In genomic region chr2:151879760-151880159, GRCm38 (mm10) we compare ENCODE assay signal across 19 mouse cellular contexts. TPM values are rescaled to one million over a fixed set of nuclear protein-coding genes. Genes with fewer than 3 reads are reported as not detected.
DNase-seq lines count a peak whose midpoint lies in the region; ATAC-seq and TF ChIP-seq lines count a peak whose summit lies in the region.
"Had no signal": no experiment of that assay in that cellular context is flagged by ENCODE, and none has a peak within 500 bp of the region (broad histone marks: within the 10 kb centered on the region; RNA-seq: fewer than 3 reads in every experiment).

No protein-coding gene starts in this region.

- peak; percentile 44 for DNase-seq in kidney, postnatal 0 days (ENCODE audit: low spot score)
- DNase-seq in midbrain, postnatal 0 days (ENCODE audit: low spot score), result no peak
- no peak for DNase-seq in midbrain, embryonic 14.5 days
- DNase-seq in R1 (ENCODE audit: low read depth, low spot score), result peak; percentile 84
- DNase-seq in lung, adult 2 months, result no peak
- DNase-seq in left cerebral cortex, adult 9 months (ENCODE audit: low spot score in 2 of 2), result no peak
- DNase-seq: adrenal gland, postnatal 25 days; cerebellum, adult 9-10 months; embryo, embryonic 11 days; heart, adult 18-20 months; layer of hippocampus, postnatal 36 days; lung, embryonic 14.5 days; thymus, adult 2 months had no signal

- no peak overlapping the region for H3K4me2 ChIP-seq in kidney, postnatal 0 days (ENCODE audit: low read length)
- H3K4me2 ChIP-seq in kidney, embryonic 14.5 days (replicated peaks; ENCODE audit: low read depth, low read length), result no peak overlapping the region
- H3K4me2 ChIP-seq in midbrain, postnatal 0 days (ENCODE audit: low read depth, low read length, poor library complexity, severe bottlenecking), result no peak overlapping the region
- no peak overlapping the region for H3K4me2 ChIP-seq in midbrain, embryonic 14.5 days (ENCODE audit: low read length)
- H3K4me2 ChIP-seq: forebrain, embryonic 13.5 days; hindbrain, embryonic 13.5 days; limb, embryonic 12.5 days; lung, embryonic 14.5 days had no signal

- no peaks in the 10 kb centered on the region for H3K36me3 ChIP-seq in kidney, postnatal 0 days (ENCODE audit: insufficient read depth, low read length)
- no peaks in the 10 kb centered on the region for H3K36me3 ChIP-seq in kidney, embryonic 14.5 days (ENCODE audit: control insufficient read depth, insufficient read depth, low read length)
- no peaks in the 10 kb centered on the region for H3K36me3 ChIP-seq in midbrain, postnatal 0 days (ENCODE audit: insufficient read depth, low read length)
- no peaks in the 10 kb centered on the region for H3K36me3 ChIP-seq in midbrain, embryonic 14.5 days (ENCODE audit: control insufficient read depth, insufficient read depth, low read length)
- H3K36me3 ChIP-seq: hindbrain, embryonic 13.5 days; limb, embryonic 12.5 days had no signal

- no peak for TF ChIP-seq POLR2A in lung, adult 2 months (IDR thresholded peaks at IDR 0.05; ENCODE audit: borderline replicate concordance, extremely low read depth, low read depth, low read length)

- H3K4me3 ChIP-seq in kidney, postnatal 0 days (replicated peaks; ENCODE audit: low read depth, low read length), result no peak overlapping the region
- no peak overlapping the region for H3K4me3 ChIP-seq in kidney, embryonic 14.5 days (ENCODE audit: low read length)
- no peak overlapping the region for H3K4me3 ChIP-seq in midbrain, postnatal 0 days (ENCODE audit: low read depth, low read length)
- no peak overlapping the region for H3K4me3 ChIP-seq in midbrain, embryonic 14.5 days (replicated peaks; ENCODE audit: low read depth, low read length)
- no peak overlapping the region for H3K4me3 ChIP-seq in lung, adult 2 months (replicated peaks; ENCODE audit: extremely low read depth, low read depth, low read length)
- H3K4me3 ChIP-seq: forebrain, embryonic 13.5 days; hindbrain, embryonic 13.5 days; limb, embryonic 12.5 days had no signal

- 47% methylated on average over 2 of the region's 2 CpGs for WGBS in kidney, postnatal 0 days
- 43% methylated on average over 2 of the region's 2 CpGs for WGBS in kidney, embryonic 14.5 days
- WGBS in midbrain, postnatal 0 days, result 60% methylated on average over 2 of the region's 2 CpGs
- 63% methylated on average over 2 of the region's 2 CpGs for WGBS in midbrain, embryonic 14.5 days
- WGBS in lung, adult 2 months, result 48% methylated on average over 2 of the region's 2 CpGs

- no peaks in the 10 kb centered on the region for H3K9me3 ChIP-seq in kidney, postnatal 0 days (replicated peaks; ENCODE audit: low read length)
- no peaks in the 10 kb centered on the region for H3K9me3 ChIP-seq in kidney, embryonic 14.5 days (ENCODE audit: control insufficient read depth, low read length)
- no peaks in the 10 kb centered on the region for H3K9me3 ChIP-seq in midbrain, postnatal 0 days (ENCODE audit: low read length)
- H3K9me3 ChIP-seq in midbrain, embryonic 14.5 days (ENCODE audit: control insufficient read depth, low read length), result no peaks in the 10 kb centered on the region
- H3K9me3 ChIP-seq: forebrain, embryonic 13.5 days; hindbrain, embryonic 13.5 days; limb, embryonic 12.5 days had no signal

- H3K4me1 ChIP-seq in kidney, postnatal 0 days (replicated peaks; ENCODE audit: insufficient read depth, low read length), result no peaks in the 10 kb centered on the region
- no peaks in the 10 kb centered on the region for H3K4me1 ChIP-seq in kidney, embryonic 14.5 days (ENCODE audit: control insufficient read depth, insufficient read depth, low read length)
- no peaks in the 10 kb centered on the region for H3K4me1 ChIP-seq in midbrain, postnatal 0 days (ENCODE audit: insufficient read depth, low read length)
- no peaks in the 10 kb centered on the region for H3K4me1 ChIP-seq in midbrain, embryonic 14.5 days (ENCODE audit: control insufficient read depth, insufficient read depth, low read length)
- H3K4me1 ChIP-seq in lung, adult 2 months (ENCODE audit: control insufficient read depth, insufficient read depth, low read length), result no peaks in the 10 kb centered on the region
- H3K4me1 ChIP-seq: forebrain, embryonic 13.5 days; hindbrain, embryonic 13.5 days; limb, embryonic 12.5 days had no signal

- no peaks in the 10 kb centered on the region for H3K27me3 ChIP-seq in kidney, postnatal 0 days (ENCODE audit: insufficient read depth, low read length)
- H3K27me3 ChIP-seq in kidney, embryonic 14.5 days (ENCODE audit: control insufficient read depth, insufficient read depth, low read length), result no peaks in the 10 kb centered on the region
- no peaks in the 10 kb centered on the region for H3K27me3 ChIP-seq in midbrain, postnatal 0 days (ENCODE audit: insufficient read depth, low read length)
- H3K27me3 ChIP-seq in midbrain, embryonic 14.5 days (ENCODE audit: control insufficient read depth, insufficient read depth, low read length), result no peaks in the 10 kb centered on the region
- H3K27me3 ChIP-seq: forebrain, embryonic 13.5 days; hindbrain, embryonic 13.5 days; limb, embryonic 12.5 days had no signal

- no peak overlapping the region for H3K9ac ChIP-seq in kidney, postnatal 0 days (ENCODE audit: low read depth, low read length)
- H3K9ac ChIP-seq in kidney, embryonic 14.5 days (ENCODE audit: low read depth, low read length), result no peak overlapping the region
- H3K9ac ChIP-seq in midbrain, postnatal 0 days (replicated peaks; ENCODE audit: low read length, poor library complexity, severe bottlenecking), result no peak overlapping the region
- H3K9ac ChIP-seq in midbrain, embryonic 14.5 days (replicated peaks; ENCODE audit: low read length), result no peak overlapping the region
- H3K9ac ChIP-seq: forebrain, embryonic 13.5 days; hindbrain, embryonic 13.5 days; limb, embryonic 12.5 days; lung, embryonic 14.5 days had no signal

- peak; percentile 53 for TF ChIP-seq CTCF in kidney, postnatal 0 days (IDR thresholded peaks at IDR 0.05; ENCODE audit: low read depth)
- TF ChIP-seq CTCF in midbrain, postnatal 0 days (IDR thresholded peaks at IDR 0.05), result peak; percentile 57
- no peak for TF ChIP-seq CTCF in lung, adult 2 months (IDR thresholded peaks at IDR 0.05; ENCODE audit: insufficient read depth, low read length)

- H3K27ac ChIP-seq in kidney, postnatal 0 days, result no peak overlapping the region
- no peak overlapping the region for H3K27ac ChIP-seq in kidney, embryonic 14.5 days (ENCODE audit: low read depth, low read length)
- no peak overlapping the region for H3K27ac ChIP-seq in midbrain, postnatal 0 days (ENCODE audit: low read depth, low read length)
- no peak overlapping the region for H3K27ac ChIP-seq in midbrain, embryonic 14.5 days (replicated peaks; ENCODE audit: low read depth, low read length)
- H3K27ac ChIP-seq: forebrain, embryonic 13.5 days; hindbrain, embryonic 13.5 days; limb, embryonic 12.5 days had no signal

- ATAC-seq in kidney, postnatal 0 days (replicated peaks; ENCODE audit: low FRiP score, low read depth), result peak; percentile 51; the same call in 1 of the 2 replicates
- no peak for ATAC-seq in kidney, embryonic 14.5 days (ENCODE audit: low FRiP score, low TSS enrichment)
- ATAC-seq in midbrain, postnatal 0 days (ENCODE audit: low FRiP score), result 0 out of 2 replicates have a peak, but pooled peaks have one; percentile 34
- no peak for ATAC-seq in midbrain, embryonic 14.5 days (ENCODE audit: low FRiP score, low TSS enrichment)
- ATAC-seq: forebrain, embryonic 13.5 days had no signal

RNA-seq across cellular contexts. Expression of gene Angpt4, which starts 31.2 kb away (rescaled TPM):
- 2.2 and 2.7 TPM in 2 replicates for polyA plus RNA-seq in kidney, postnatal 0 days (2015; fragmentation: Nextera tagmentation; extraction: Ambion mirVana)
- polyA plus RNA-seq in kidney, embryonic 14.5 days (2014; fragmentation: Nextera tagmentation; extraction: Ambion mirVana), result 1.0 and 1.1 TPM in 2 replicates
- total RNA-seq in midbrain, postnatal 0 days (2014; rRNA removed), result 0.24 and 0.38 TPM in 2 replicates
- polyA plus RNA-seq in midbrain, postnatal 0 days (2015; fragmentation: Nextera tagmentation; extraction: Ambion mirVana), result 0.09 and 0.25 TPM in 2 replicates
- polyA plus RNA-seq in midbrain, embryonic 14.5 days (2014; fragmentation: Nextera tagmentation; extraction: Ambion mirVana), result 0.17 TPM in 1 of 2 replicates, not detected in the other
- polyA plus RNA-seq in lung, adult 2 months (2012; rRNA removed), result 2.2 and 4.1 TPM in 2 replicates
- total RNA-seq: adrenal gland, postnatal 25 days; monocyte, adult 5-6 weeks had no signal
- polyA plus RNA-seq: forebrain, embryonic 13.5 days had no signal

RNA-seq across cellular contexts. Expression of gene Rspo4, which starts 37.0 kb away (rescaled TPM):
- polyA plus RNA-seq in kidney, postnatal 0 days (2015; fragmentation: Nextera tagmentation; extraction: Ambion mirVana), result 0.05 TPM in 1 of 2 replicates, not detected in the other
- 0.21 TPM in 1 of 2 replicates, not detected in the other for polyA plus RNA-seq in kidney, embryonic 14.5 days (2014; fragmentation: Nextera tagmentation; extraction: Ambion mirVana)
- 0.33 TPM in 1 of 2 replicates, not detected in the other for total RNA-seq in midbrain, postnatal 0 days (2014; rRNA removed)
- polyA plus RNA-seq in midbrain, postnatal 0 days (2015; fragmentation: Nextera tagmentation; extraction: Ambion mirVana), result 0.44 and 0.55 TPM in 2 replicates
- 0.32 TPM in 2 replicates for polyA plus RNA-seq in midbrain, embryonic 14.5 days (2014; fragmentation: Nextera tagmentation; extraction: Ambion mirVana)
- polyA plus RNA-seq in lung, adult 2 months (2012; rRNA removed), result 0.31 and 0.87 TPM in 2 replicates
- total RNA-seq: heart, adult 18-20 months; layer of hippocampus, postnatal 36 days; monocyte, adult 5-6 weeks had no signal
- polyA plus RNA-seq: heart, embryonic 16.5 days had no signal

Comparison
In these comparisons a context has a peak if more than half of its experiments do, and no peak if none do; other contexts are left out.
1. ATAC-seq: peak in kidney, postnatal 0 days (single experiment) and midbrain, postnatal 0 days (single experiment); none in kidney, embryonic 14.5 days (single experiment) and midbrain, embryonic 14.5 days (single experiment).
2. DNase-seq: peak in kidney, postnatal 0 days (single experiment) and R1 (single experiment); none in midbrain, postnatal 0 days (single experiment), midbrain, embryonic 14.5 days (single experiment), lung, adult 2 months (single experiment) and left cerebral cortex, adult 9 months (0 of 2).